Mouse (Mus musculus): ENCODE results near the gene Sfxn5. TPM values are rescaled to one million over a fixed set of nuclear protein-coding genes. Genes with fewer than 3 reads are reported as not detected.

The Sfxn5 gene
- polyA plus RNA-seq, 1 experiment: 23.6 TPM

DNA sequence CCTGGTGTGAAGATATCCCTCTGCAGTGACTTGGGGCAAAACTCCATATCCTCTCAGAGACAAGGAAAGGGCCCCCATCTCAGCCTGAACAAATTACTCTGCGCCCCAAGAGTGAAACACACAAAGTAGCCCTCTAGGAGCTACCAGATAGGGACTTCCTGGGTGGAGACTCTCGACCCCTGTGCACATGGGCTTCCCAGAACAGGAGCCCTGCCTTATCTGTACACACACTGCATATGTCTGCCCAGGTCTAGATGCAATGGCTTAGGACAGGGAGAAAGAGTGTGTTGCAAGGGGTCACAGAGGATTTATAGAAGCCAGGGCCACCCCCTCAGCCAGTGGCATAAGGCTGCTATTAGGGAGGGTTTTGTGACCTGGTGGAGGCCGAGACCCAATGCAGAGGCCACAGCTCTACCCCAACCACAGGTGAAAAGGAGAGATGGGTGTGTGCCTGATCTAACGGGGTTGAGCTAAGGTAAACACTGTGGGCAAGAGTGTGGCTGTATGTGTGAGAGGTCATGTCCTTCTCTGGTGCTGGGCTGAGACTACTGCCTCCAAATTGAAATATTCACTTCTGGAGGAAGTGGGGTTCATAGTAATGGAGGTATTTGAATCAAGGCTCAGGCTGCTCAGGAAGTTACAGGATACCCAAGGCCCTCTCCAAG lies 44.9 kb downstream of the Sfxn5 start:
- Histone ChIP-seq H3K4me3 (ENCODE audit: insufficient read depth, low read depth, low read length) (no peak overlapping the region), H3K36me3 (ENCODE audit: control insufficient read depth, insufficient read depth, low read length) (no peaks in the 10 kb centered on the region), H3K27ac (ENCODE audit: insufficient read depth, low read depth, low read length) (no peak overlapping the region), H3K27me3 (replicated peaks; ENCODE audit: control insufficient read depth, insufficient read depth, low read length) (no peaks in the 10 kb centered on the region), H3K4me1 (ENCODE audit: control insufficient read depth, insufficient read depth, low read length) (peaks cover 4% of the 10 kb centered on the region; the same call in 1 of the 2 replicates)
- DNase-seq: no peak
- WGBS: 89% methylated on average over 4 of the region's 4 CpGs
- TF ChIP-seq CTCF (conservative IDR thresholded peaks at IDR 0.05; ENCODE audit: insufficient read depth, insufficient read length, low read depth, low read length): no peak
- TF ChIP-seq POLR2A (IDR thresholded peaks at IDR 0.05; ENCODE audit: low read depth, low read length): no peak

DNA sequence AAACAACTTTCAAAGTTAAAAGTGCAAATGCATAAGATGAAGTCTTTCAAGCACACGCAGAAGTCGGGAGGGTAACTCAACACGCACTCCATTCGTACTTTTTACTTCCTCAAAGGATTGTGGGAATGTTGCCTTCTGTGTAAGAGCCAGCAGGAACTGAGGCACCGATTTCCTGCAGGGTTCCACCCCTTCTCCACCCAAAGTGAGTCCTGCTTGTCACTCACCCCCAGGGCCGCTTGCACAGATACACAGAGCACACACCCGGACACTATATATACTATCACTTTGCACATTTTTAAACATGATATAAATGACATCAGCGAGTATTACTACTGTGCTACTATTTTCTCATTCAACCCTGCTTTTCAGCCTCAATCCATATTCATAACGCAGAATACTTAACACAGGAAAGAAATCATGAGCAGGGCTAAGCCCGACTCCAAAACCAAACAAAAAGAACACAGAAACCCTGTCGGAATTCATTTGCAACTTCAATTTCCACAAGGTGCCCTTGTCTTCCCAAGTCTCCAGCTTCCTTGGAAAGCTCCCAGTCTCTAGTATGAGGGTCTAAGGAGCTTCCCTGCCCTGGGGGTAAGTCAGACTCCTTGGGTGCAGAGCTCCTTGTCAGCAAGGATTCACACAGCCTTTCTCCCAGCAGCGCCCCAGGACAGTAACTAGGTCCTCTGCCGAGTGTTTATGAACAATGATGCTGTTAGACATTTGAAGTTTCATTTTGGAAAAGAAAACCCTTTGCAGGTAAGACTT lies 46.8 kb downstream of the Sfxn5 start:
- Histone ChIP-seq H3K27ac (ENCODE audit: insufficient read depth, low read depth, low read length) (no peak overlapping the region), H3K27me3 (replicated peaks; ENCODE audit: control insufficient read depth, insufficient read depth, low read length) (no peaks in the 10 kb centered on the region), H3K36me3 (ENCODE audit: control insufficient read depth, insufficient read depth, low read length) (no peaks in the 10 kb centered on the region), H3K4me3 (ENCODE audit: insufficient read depth, low read depth, low read length) (no peak overlapping the region), H3K4me1 (ENCODE audit: control insufficient read depth, insufficient read depth, low read length) (no peaks in the 10 kb centered on the region)
- WGBS: 79% methylated on average over 13 of the region's 13 CpGs
- DNase-seq: no peak
- TF ChIP-seq POLR2A (IDR thresholded peaks at IDR 0.05; ENCODE audit: low read depth, low read length) (no peak), CTCF (conservative IDR thresholded peaks at IDR 0.05; ENCODE audit: insufficient read depth, insufficient read length, low read depth, low read length) (no peak)

DNA sequence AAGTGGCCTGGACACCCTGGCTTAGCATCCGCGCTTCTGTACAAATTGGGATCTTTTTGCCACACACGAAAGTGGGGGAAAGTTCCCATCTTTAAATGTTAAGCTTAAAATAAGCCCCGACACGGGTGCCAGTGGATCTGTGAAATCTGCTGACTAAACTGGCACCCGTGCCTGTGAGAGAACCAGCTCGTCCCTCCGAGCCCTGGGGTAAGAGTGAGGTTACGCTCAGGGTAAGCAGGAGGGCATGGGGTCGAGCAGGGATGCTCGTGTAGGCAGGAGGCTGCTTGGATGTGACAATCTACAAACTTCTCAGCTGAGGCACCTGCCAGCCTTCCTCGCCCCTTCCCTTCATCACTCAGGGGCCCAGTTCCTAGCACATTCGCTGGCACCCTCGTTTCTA lies 52.4 kb downstream of the Sfxn5 start:
- WGBS: 83% methylated on average over 14 of the region's 14 CpGs

DNA sequence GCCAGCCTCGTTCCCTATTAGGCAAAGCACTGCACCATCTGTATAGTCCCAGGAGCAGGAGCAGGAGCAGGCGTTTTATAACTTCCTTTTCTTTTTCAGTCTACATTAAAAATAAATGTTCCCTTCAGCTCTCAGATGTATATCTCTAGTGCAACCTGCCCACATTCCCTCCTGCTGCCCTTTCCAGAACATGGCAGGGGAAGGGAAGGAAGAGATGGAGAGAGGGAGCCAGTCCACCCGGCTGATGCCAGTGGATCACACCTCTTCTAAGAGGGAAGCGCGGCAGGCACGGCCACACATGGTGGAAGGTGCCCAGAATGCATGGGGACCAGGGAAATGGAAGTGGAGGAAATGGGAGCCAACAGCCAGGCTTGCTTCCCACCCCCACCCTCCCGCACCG lies 56.7 kb downstream of the Sfxn5 start:
- no peaks in the 10 kb centered on the region for H3K36me3 ChIP-seq (ENCODE audit: control insufficient read depth, insufficient read depth, low read length)
- TF ChIP-seq POLR2A (IDR thresholded peaks at IDR 0.05; ENCODE audit: low read depth, low read length) (no peak), CTCF (conservative IDR thresholded peaks at IDR 0.05; ENCODE audit: insufficient read depth, insufficient read length, low read depth, low read length) (no peak)
- no peaks in the 10 kb centered on the region for H3K27me3 ChIP-seq (replicated peaks; ENCODE audit: control insufficient read depth, insufficient read depth, low read length)
- no peak for DNase-seq
- H3K27ac ChIP-seq (ENCODE audit: insufficient read depth, low read depth, low read length): no peak overlapping the region
- no peak overlapping the region for H3K4me3 ChIP-seq (ENCODE audit: insufficient read depth, low read depth, low read length)
- WGBS: 77% methylated on average over 8 of the region's 8 CpGs
- no peaks in the 10 kb centered on the region for H3K4me1 ChIP-seq (ENCODE audit: control insufficient read depth, insufficient read depth, low read length)

More for the DNA sequence above, 52.4 kb downstream of the Sfxn5 start:
- no peak for DNase-seq
- no peaks in the 10 kb centered on the region for H3K36me3 ChIP-seq (ENCODE audit: control insufficient read depth, insufficient read depth, low read length)
- H3K4me1 ChIP-seq (ENCODE audit: control insufficient read depth, insufficient read depth, low read length): no peaks in the 10 kb centered on the region
- H3K27ac ChIP-seq (ENCODE audit: insufficient read depth, low read depth, low read length): no peak overlapping the region
- TF ChIP-seq CTCF (conservative IDR thresholded peaks at IDR 0.05; ENCODE audit: insufficient read depth, insufficient read length, low read depth, low read length) (no peak), POLR2A (IDR thresholded peaks at IDR 0.05; ENCODE audit: low read depth, low read length) (no peak)
- no peak overlapping the region for H3K4me3 ChIP-seq (ENCODE audit: insufficient read depth, low read depth, low read length)
- no peaks in the 10 kb centered on the region for H3K27me3 ChIP-seq (replicated peaks; ENCODE audit: control insufficient read depth, insufficient read depth, low read length)

DNA sequence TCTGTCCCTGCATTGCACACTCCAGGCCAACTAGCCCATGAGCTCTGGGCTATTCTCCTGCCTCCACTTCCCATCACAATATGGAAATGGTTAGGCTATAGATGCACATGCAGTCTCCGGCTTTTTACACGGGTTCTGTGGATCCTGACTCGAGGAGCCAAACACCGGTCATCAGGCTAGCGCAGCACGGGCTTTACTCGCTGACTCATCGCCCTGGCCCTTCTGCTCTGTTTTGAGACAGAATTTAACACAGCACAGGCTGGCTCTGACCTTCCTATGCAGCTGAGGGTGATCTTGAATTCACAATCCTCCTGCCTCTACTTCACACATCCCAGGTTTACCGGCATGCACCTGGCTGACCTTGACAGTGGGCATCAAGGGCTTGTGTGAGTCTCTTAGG lies 60.8 kb downstream of the Sfxn5 start:
- H3K36me3 ChIP-seq (ENCODE audit: control insufficient read depth, insufficient read depth, low read length): no peaks in the 10 kb centered on the region
- H3K4me1 ChIP-seq (ENCODE audit: control insufficient read depth, insufficient read depth, low read length): no peaks in the 10 kb centered on the region
- WGBS: 85% methylated on average over 9 of the region's 9 CpGs
- TF ChIP-seq POLR2A (IDR thresholded peaks at IDR 0.05; ENCODE audit: low read depth, low read length) (no peak), CTCF (conservative IDR thresholded peaks at IDR 0.05; ENCODE audit: insufficient read depth, insufficient read length, low read depth, low read length) (no peak)
- H3K27me3 ChIP-seq (replicated peaks; ENCODE audit: control insufficient read depth, insufficient read depth, low read length): no peaks in the 10 kb centered on the region
- H3K4me3 ChIP-seq (ENCODE audit: insufficient read depth, low read depth, low read length): no peak overlapping the region
- DNase-seq: no peak
- no peak overlapping the region for H3K27ac ChIP-seq (ENCODE audit: insufficient read depth, low read depth, low read length)

DNA sequence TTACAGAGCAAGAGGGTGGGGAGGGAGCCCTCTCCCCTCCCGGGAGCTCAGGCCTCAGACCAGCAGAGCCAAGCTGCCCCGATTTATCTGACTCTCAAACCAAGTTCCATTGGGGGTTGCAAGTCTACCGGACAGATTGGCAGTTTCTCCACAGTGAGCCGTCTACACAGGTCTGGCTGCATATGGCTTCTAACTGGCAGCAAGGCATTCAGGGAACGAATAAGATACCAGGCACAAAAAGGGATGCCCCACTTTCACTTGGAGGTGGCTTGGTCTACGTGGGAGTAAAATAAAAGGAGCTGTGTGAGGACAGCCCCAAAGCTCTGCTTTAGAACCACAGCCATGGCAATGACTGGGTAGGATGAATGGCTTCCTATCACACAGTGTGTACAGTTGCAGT lies 67.2 kb downstream of the Sfxn5 start:
- H3K36me3 ChIP-seq (ENCODE audit: control insufficient read depth, insufficient read depth, low read length): no peaks in the 10 kb centered on the region
- no peak for TF ChIP-seq CTCF (conservative IDR thresholded peaks at IDR 0.05; ENCODE audit: insufficient read depth, insufficient read length, low read depth, low read length)
- TF ChIP-seq POLR2A (IDR thresholded peaks at IDR 0.05; ENCODE audit: low read depth, low read length): no peak
- WGBS: 86% methylated on average over 6 of the region's 6 CpGs
- H3K4me1 ChIP-seq (ENCODE audit: control insufficient read depth, insufficient read depth, low read length): peaks cover 7% of the 10 kb centered on the region; the same call in 1 of the 2 replicates
- H3K27me3 ChIP-seq (replicated peaks; ENCODE audit: control insufficient read depth, insufficient read depth, low read length): no peaks in the 10 kb centered on the region
- no peak overlapping the region for H3K27ac ChIP-seq (ENCODE audit: insufficient read depth, low read depth, low read length)
- H3K4me3 ChIP-seq (ENCODE audit: insufficient read depth, low read depth, low read length): no peak overlapping the region
- DNase-seq: no peak

DNA sequence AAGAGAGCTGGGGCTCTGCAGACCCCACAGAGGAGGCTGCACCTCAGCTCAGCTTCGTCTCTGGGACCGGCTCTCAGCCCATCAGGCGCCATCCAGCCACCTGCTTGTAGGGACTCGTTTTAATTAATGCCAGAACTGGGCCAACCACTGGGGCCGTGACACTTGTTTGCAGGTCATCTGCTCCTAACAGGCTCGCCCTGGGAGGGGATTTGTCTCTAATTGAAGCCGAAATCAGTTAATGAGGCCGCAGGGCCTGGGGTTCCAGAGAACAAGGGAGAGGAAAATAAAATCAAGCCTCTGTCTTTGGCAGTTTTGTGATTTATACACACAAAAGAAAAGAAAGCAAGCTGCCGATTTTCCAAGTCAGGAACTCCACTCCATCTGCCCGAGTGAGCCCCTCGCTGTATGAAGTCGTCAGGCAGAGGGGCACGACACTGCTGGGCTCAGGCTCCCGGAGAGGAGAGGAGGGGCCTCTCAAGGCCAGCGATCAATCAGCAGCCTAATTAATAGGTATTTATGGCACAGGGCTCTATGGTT lies 68.2 kb downstream of the Sfxn5 start:
- no peak overlapping the region for H3K27ac ChIP-seq (ENCODE audit: insufficient read depth, low read depth, low read length)
- DNase-seq: no peak
- no peaks in the 10 kb centered on the region for H3K36me3 ChIP-seq (ENCODE audit: control insufficient read depth, insufficient read depth, low read length)
- no peaks in the 10 kb centered on the region for H3K27me3 ChIP-seq (replicated peaks; ENCODE audit: control insufficient read depth, insufficient read depth, low read length)
- 65% methylated on average over 15 of the region's 15 CpGs for WGBS
- TF ChIP-seq POLR2A (IDR thresholded peaks at IDR 0.05; ENCODE audit: low read depth, low read length): no peak
- TF ChIP-seq CTCF (conservative IDR thresholded peaks at IDR 0.05; ENCODE audit: insufficient read depth, insufficient read length, low read depth, low read length): no peak
- H3K4me1 ChIP-seq (ENCODE audit: control insufficient read depth, insufficient read depth, low read length): peaks cover 7% of the 10 kb centered on the region; the same call in 1 of the 2 replicates
- H3K4me3 ChIP-seq (ENCODE audit: insufficient read depth, low read depth, low read length): no peak overlapping the region
